Mouse (Mus musculus) ES-Bruce4 (cell line): ENCODE measurements at regions not wholly inside any gene's neighbourhood (a gene's known extent, or its start where the extent isn't known, plus 50 kb on each side); places are given as distances from the start of the nearest gene placed in this dataset.

Experiments
- CTCF ChIP-seq: IDR thresholded peaks from one replicate; pipeline ENCODE4 v1.8.1; 2011; ENCODE audit warnings: low read depth, low read length
- EP300 ChIP-seq: IDR thresholded peaks from 2 replicates; pipeline ENCODE4 v1.6.1; 2011; ENCODE audit warnings: low read depth, low read length; ENCODE audit not compliant: insufficient read depth
- POLR2A ChIP-seq: IDR thresholded peaks from one replicate; pipeline ENCODE4 v1.8.1; 2011; ENCODE audit warnings: low read length; ENCODE audit not compliant: insufficient read depth

DNA sequence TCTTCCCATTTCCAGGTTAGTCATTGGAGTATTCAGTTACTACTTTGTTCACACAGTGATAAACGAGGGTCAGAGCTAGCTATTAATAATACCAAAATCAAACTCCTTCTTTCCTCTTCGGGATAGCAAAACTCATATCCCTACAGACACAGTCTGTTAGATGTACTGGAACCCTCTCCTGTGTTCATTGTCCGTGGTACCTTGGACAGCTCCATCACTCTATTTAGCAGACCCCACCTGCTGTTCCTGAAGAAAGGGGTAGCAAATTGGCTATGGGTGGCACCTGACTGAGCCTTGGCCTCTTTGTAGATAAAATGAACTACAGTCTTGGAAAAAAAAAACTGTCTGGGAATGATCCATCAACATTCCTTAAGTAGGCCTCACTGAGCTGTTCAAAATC lies 346.5 kb downstream of the Tmem114 start:
- TF ChIP-seq CTCF (no peak), POLR2A (no peak), EP300 (no peak)
